Mouse (Mus musculus): ENCODE results near the gene Trnp1. TPM values are rescaled to one million over a fixed set of nuclear protein-coding genes. Genes with fewer than 3 reads are reported as not detected.

The Trnp1 gene
- polyA plus RNA-seq, 1 experiment from 2014 or later = 1.1 TPM

- Histone ChIP-seq H3K4me2 (replicated peaks; ENCODE audit: low read depth, low read length) (no peak overlapping the region), H3K27me3 (replicated peaks; ENCODE audit: insufficient read depth, low read length) (no peaks in the 10 kb centered on the region), H3K4me3 (ENCODE audit: low read depth, low read length) (no peak overlapping the region), H3K9me3 (ENCODE audit: low read length) (no peaks in the 10 kb centered on the region), H3K27ac (ENCODE audit: low read length) (no peak overlapping the region), H3K4me1 (ENCODE audit: insufficient read depth, low read depth, low read length) (no peaks in the 10 kb centered on the region), H3K9ac (replicated peaks; ENCODE audit: low read depth) (no peak overlapping the region), H3K36me3 (ENCODE audit: insufficient read depth, low read length) (no peaks in the 10 kb centered on the region)
- no peak for ATAC-seq
- WGBS = 82% methylated on average over 1 of the region's 1 CpGs
- TF ChIP-seq EP300 (IDR thresholded peaks at IDR 0.05) = no peak
- no peak for TF ChIP-seq CTCF (IDR thresholded peaks at IDR 0.05)
- no peak for DNase-seq (ENCODE audit: low spot score)
Observed at GRCm38 (mm10) chr4:133460006-133460405, 38.3 kb downstream of the Trnp1 start.

DNA sequence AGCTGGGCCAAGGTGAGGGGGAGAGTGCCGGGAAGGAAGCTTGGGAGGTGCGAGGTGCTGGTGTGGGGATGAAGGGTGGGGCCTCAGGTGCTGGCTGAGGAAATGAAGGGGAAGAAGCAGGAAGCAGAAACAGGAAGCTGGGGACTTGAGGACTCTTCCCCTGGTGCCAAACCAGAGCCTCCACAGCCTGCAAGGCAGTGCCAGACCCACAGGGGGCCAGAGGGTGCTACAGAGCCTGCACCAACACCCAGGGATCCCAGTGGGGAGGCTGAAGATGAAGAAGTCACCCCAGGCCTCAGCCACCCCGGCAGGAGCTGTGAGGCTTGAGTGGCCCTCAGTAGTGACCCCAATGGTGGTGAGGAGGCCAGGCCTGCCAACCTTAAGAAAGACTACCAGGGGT, 40.3 kb downstream of the Trnp1 start:
- no peaks in the 10 kb centered on the region for H3K9me3 ChIP-seq (ENCODE audit: low read length)
- no peaks in the 10 kb centered on the region for H3K4me1 ChIP-seq (ENCODE audit: insufficient read depth, low read depth, low read length)
- no peak overlapping the region for H3K27ac ChIP-seq (ENCODE audit: low read length)
- 60% methylated on average over 3 of the region's 3 CpGs for WGBS
- H3K9ac ChIP-seq (replicated peaks; ENCODE audit: low read depth) = no peak overlapping the region
- ATAC-seq = no peak
- H3K4me2 ChIP-seq (replicated peaks; ENCODE audit: low read depth, low read length) = no peak overlapping the region
- no peak for DNase-seq (ENCODE audit: low spot score)
- no peaks in the 10 kb centered on the region for H3K27me3 ChIP-seq (replicated peaks; ENCODE audit: insufficient read depth, low read length)
- no peak overlapping the region for H3K4me3 ChIP-seq (ENCODE audit: low read depth, low read length)
- H3K36me3 ChIP-seq (ENCODE audit: insufficient read depth, low read length) = no peaks in the 10 kb centered on the region
- no peak for TF ChIP-seq EP300 (IDR thresholded peaks at IDR 0.05)
- peak; percentile 32; the same call in 1 of the 2 replicates for TF ChIP-seq CTCF (IDR thresholded peaks at IDR 0.05)

GRCm38 (mm10) chr4:133452433-133452832, 45.9 kb downstream of the Trnp1 start:
- Histone ChIP-seq H3K27ac (ENCODE audit: low read length) (no peak overlapping the region), H3K36me3 (ENCODE audit: insufficient read depth, low read length) (no peaks in the 10 kb centered on the region), H3K9me3 (ENCODE audit: low read length) (no peaks in the 10 kb centered on the region), H3K4me1 (ENCODE audit: insufficient read depth, low read depth, low read length) (no peaks in the 10 kb centered on the region), H3K9ac (replicated peaks; ENCODE audit: low read depth) (no peak overlapping the region), H3K4me3 (ENCODE audit: low read depth, low read length) (no peak overlapping the region), H3K27me3 (replicated peaks; ENCODE audit: insufficient read depth, low read length) (no peaks in the 10 kb centered on the region), H3K4me2 (replicated peaks; ENCODE audit: low read depth, low read length) (no peak overlapping the region)
- 51% methylated on average over 6 of the region's 7 CpGs for WGBS
- DNase-seq (ENCODE audit: low spot score) (peak; percentile 37), ATAC-seq (peak; percentile 57)
- TF ChIP-seq CTCF (IDR thresholded peaks at IDR 0.05) (peak; percentile 44), EP300 (IDR thresholded peaks at IDR 0.05) (peak; percentile 33)

- Histone ChIP-seq H3K9me3 (ENCODE audit: low read length) (no peaks in the 10 kb centered on the region), H3K27ac (ENCODE audit: low read length) (no peak overlapping the region), H3K4me1 (ENCODE audit: insufficient read depth, low read depth, low read length) (no peaks in the 10 kb centered on the region), H3K27me3 (replicated peaks; ENCODE audit: insufficient read depth, low read length) (no peaks in the 10 kb centered on the region), H3K4me2 (replicated peaks; ENCODE audit: low read depth, low read length) (no peak overlapping the region), H3K4me3 (ENCODE audit: low read depth, low read length) (no peak overlapping the region), H3K9ac (replicated peaks; ENCODE audit: low read depth) (no peak overlapping the region), H3K36me3 (ENCODE audit: insufficient read depth, low read length) (no peaks in the 10 kb centered on the region)
- DNase-seq (ENCODE audit: low spot score) (peak; percentile 83), ATAC-seq (no peak)
- TF ChIP-seq CTCF (IDR thresholded peaks at IDR 0.05) (peak; percentile 93), EP300 (IDR thresholded peaks at IDR 0.05) (no peak)
- 6% methylated on average over 10 of the region's 10 CpGs for WGBS
Observed at GRCm38 (mm10) chr4:133451536-133451935, 46.8 kb downstream of the Trnp1 start.

DNA sequence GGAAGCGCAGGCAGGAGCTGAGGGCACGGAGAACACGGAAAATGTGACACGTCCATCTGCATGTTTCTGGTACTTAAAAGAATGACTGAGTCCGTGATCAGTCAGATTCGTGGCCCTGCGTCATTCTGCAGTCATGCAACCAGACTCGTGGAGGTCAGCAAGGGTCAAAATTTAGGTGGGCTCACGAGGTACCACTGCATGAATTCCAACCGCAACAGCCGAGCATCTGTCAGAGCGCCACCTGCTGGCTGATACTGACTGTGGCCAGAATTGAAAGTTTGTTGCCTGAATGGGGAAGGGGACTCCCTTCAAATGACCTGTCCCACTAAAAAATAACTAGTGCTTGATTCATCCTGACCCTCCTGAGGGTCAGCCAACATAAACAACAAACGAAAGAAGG, 48.6 kb downstream of the Trnp1 start:
- Histone ChIP-seq H3K36me3 (ENCODE audit: insufficient read depth, low read length) (no peaks in the 10 kb centered on the region), H3K4me1 (ENCODE audit: insufficient read depth, low read depth, low read length) (no peaks in the 10 kb centered on the region), H3K9ac (replicated peaks; ENCODE audit: low read depth) (no peak overlapping the region), H3K4me2 (replicated peaks; ENCODE audit: low read depth, low read length) (no peak overlapping the region), H3K27ac (ENCODE audit: low read length) (no peak overlapping the region), H3K9me3 (ENCODE audit: low read length) (no peaks in the 10 kb centered on the region), H3K27me3 (replicated peaks; ENCODE audit: insufficient read depth, low read length) (no peaks in the 10 kb centered on the region), H3K4me3 (ENCODE audit: low read depth, low read length) (no peak overlapping the region)
- peak; percentile 37 for DNase-seq (ENCODE audit: low spot score)
- TF ChIP-seq CTCF (IDR thresholded peaks at IDR 0.05) (peak; percentile 88), EP300 (IDR thresholded peaks at IDR 0.05) (no peak)
- ATAC-seq = no peak
- 20% methylated on average over 13 of the region's 13 CpGs for WGBS

- no peak for ATAC-seq
- Histone ChIP-seq H3K4me2 (replicated peaks; ENCODE audit: low read depth, low read length) (no peak overlapping the region), H3K9ac (replicated peaks; ENCODE audit: low read depth) (no peak overlapping the region), H3K27ac (ENCODE audit: low read length) (no peak overlapping the region), H3K9me3 (ENCODE audit: low read length) (no peaks in the 10 kb centered on the region), H3K36me3 (ENCODE audit: insufficient read depth, low read length) (no peaks in the 10 kb centered on the region), H3K4me3 (ENCODE audit: low read depth, low read length) (no peak overlapping the region), H3K27me3 (replicated peaks; ENCODE audit: insufficient read depth, low read length) (no peaks in the 10 kb centered on the region), H3K4me1 (ENCODE audit: insufficient read depth, low read depth, low read length) (no peaks in the 10 kb centered on the region)
- TF ChIP-seq CTCF (IDR thresholded peaks at IDR 0.05) (no peak; the same call in 1 of the 2 replicates), EP300 (IDR thresholded peaks at IDR 0.05) (no peak)
- WGBS = 69% methylated on average over 8 of the region's 8 CpGs
- DNase-seq (ENCODE audit: low spot score) = no peak
Observed at GRCm38 (mm10) chr4:133448708-133449388, 49.5 kb downstream of the Trnp1 start.

All from lung, postnatal 0 days (tissue).